Mouse (Mus musculus) bone marrow macrophage, adult 2 months (primary cell): ENCODE measurements around the gene Mxi1.

Source experiments
- CTCF ChIP-seq: IDR thresholded peaks from 2 replicates; pipeline ENCODE4 v1.5.1; 2012; ENCODE audit warnings: low read depth, mild to moderate bottlenecking, low read length, moderate library complexity
- POLR2A ChIP-seq: IDR thresholded peaks from 2 replicates; pipeline ENCODE4 v1.6.1; 2012; ENCODE audit warnings: mild to moderate bottlenecking, low read depth, low read length, borderline replicate concordance

- TF ChIP-seq CTCF (no peak), POLR2A (no peak)
Observed at GRCm38 (mm10) chr19:53366057-53366775, 55.9 kb downstream of the Mxi1 start.
